ENCODE assay signal across 15 mouse cellular contexts in the genomic region with DNA sequence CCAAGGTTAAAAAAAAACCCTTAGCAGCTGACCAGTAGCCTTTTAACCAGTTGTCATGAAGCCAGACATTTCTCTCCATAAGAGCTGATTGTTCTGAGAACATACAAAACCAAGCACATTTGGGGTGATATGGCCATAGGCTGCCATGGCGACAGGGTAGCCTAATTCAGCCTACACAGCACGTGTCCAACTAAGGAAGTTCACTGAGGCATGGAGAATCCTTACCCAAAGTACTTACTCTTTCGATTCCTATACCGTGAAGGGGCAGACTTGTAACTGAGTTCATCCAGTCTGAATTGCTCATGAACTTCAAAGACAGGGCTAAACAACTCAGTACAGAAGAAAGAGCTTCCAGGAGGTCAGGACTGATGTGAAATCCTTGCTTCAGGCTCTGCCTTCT.
"Had no signal": no experiment of that assay in that cellular context is flagged by ENCODE, and none has a peak within 500 bp of the region (broad histone marks: within the 10 kb centered on the region; RNA-seq: fewer than 3 reads in every experiment).

No protein-coding gene starts in this region.

- H3K36me3 ChIP-seq: limb, embryonic 13.5 days; neural tube, embryonic 12.5 days had no signal

- H3K9ac ChIP-seq: limb, embryonic 13.5 days; liver, embryonic 14.5 days; neural tube, embryonic 12.5 days had no signal

- H3K4me3 ChIP-seq: layer of hippocampus, adult 2 months; limb, embryonic 13.5 days; neural tube, embryonic 12.5 days had no signal

- H3K9me3 ChIP-seq: limb, embryonic 13.5 days; neural tube, embryonic 12.5 days had no signal

- H3K4me2 ChIP-seq: limb, embryonic 13.5 days; neural tube, embryonic 12.5 days had no signal

- DNase-seq: kidney, adult 8-10 months; kidney, postnatal 4 days; left cerebral cortex, postnatal 4 days; lung, adult 18-20 months; lung, postnatal 36 days; retina, postnatal 1 day; right cerebral cortex, postnatal 4 days; spleen, adult 18-20 months; thymus, postnatal 4 days had no signal

- H3K27me3 ChIP-seq: limb, embryonic 13.5 days; neural tube, embryonic 12.5 days had no signal

- H3K27ac ChIP-seq: kidney, postnatal 0 days; layer of hippocampus, adult 2 months; limb, embryonic 13.5 days; liver, embryonic 14.5 days; neural tube, embryonic 12.5 days; stomach, postnatal 0 days had no signal
